Mouse (Mus musculus) limb, embryonic 12.5 days (tissue): ENCODE results near the gene Nrp2. TPM values are rescaled to one million over a fixed set of nuclear protein-coding genes. Genes with fewer than 3 reads are reported as not detected.

ENCODE experiments used
- ATAC-seq: fragments of 200-750 bp; cut with Nextera tagmentation; 2 replicates; pipeline ENCODE4 v1.8.0; 2017; ENCODE audit warnings: low read depth, moderate TSS enrichment; ENCODE audit not compliant: insufficient number of reproducible peaks, insufficient read depth, low FRiP score, low TSS enrichment
- H3K27ac ChIP-seq: fragments of 300-500 bp; sonication (generic); 2 replicates; pipeline ENCODE4 v1.5.1; 2016; ENCODE audit warnings: mild to moderate bottlenecking, moderate library complexity
- H3K27me3 ChIP-seq: fragments of 300-500 bp; sonication (generic); 2 replicates; pipeline ENCODE4 v1.6.1; 2016; ENCODE audit warnings: mild to moderate bottlenecking, moderate library complexity
- H3K36me3 ChIP-seq: fragments of 300-500 bp; sonication (generic); 2 replicates; pipeline ENCODE4 v1.6.1; 2016; ENCODE audit warnings: mild to moderate bottlenecking, moderate library complexity
- H3K4me1 ChIP-seq: fragments of 300-500 bp; sonication (generic); replicated peaks from 2 replicates; pipeline ENCODE4 v1.6.1; 2016
- H3K4me2 ChIP-seq: fragments of 300-500 bp; sonication (generic); 2 replicates; pipeline ENCODE4 v1.6.1; 2016; ENCODE audit warnings: mild to moderate bottlenecking, moderate library complexity
- H3K4me3 ChIP-seq: fragments of 300-500 bp; sonication (generic); replicated peaks from 2 replicates; pipeline ENCODE4 v1.5.1; 2016; ENCODE audit warnings: mild to moderate bottlenecking
- H3K9ac ChIP-seq: fragments of 300-500 bp; sonication (generic); replicated peaks from 2 replicates; pipeline ENCODE4 v1.6.1; 2016; ENCODE audit warnings: mild to moderate bottlenecking, moderate library complexity
- H3K9me3 ChIP-seq: fragments of 300-500 bp; sonication (generic); 2 replicates; pipeline ENCODE4 v1.6.1; 2016; ENCODE audit warnings: mild to moderate bottlenecking, moderate library complexity
- WGBS: fragments of 180-500 bp; shearing (Covaris S2); methylation state at CpG from one replicate; pipeline ENCODE4 v1.1.7; 2016; 5-methylcytosine and 5-hydroxymethylcytosine counted together
- polyA plus RNA-seq: library from polyadenylated mRNA; unstranded; fragments of >200 nt; fragmentation: Nextera tagmentation; extraction: Ambion mirVana; gene quantifications from 2 replicates; pipeline ENCODE4 v1.2.1, GENCODE M21; 2016

The Nrp2 gene
- polyA plus RNA-seq, 1 experiment from 2014 or later = 70.7 TPM

DNA sequence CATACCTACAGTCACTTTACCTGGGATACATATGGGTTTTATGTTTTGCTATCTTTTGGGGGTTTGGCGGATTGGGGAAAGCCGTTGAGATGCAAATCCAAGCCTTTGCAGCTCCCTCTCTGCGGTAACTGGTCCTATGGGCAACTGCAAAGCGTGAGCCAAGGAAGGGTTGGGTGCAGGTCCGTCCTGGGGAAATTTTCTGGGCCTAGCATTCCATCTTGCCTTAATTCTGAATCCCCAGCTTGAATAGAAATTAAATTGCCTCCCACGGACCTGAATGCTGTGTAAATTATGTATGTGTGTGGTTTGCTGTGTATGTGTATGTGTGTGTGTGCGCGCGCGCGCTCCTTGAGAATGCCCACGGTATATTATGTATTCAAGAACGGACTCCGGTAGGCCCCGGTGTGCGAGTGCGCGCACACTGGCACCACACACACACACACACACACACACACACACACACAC lies 2.5 kb downstream of the Nrp2 start:
- H3K9me3 ChIP-seq = no peaks in the 10 kb centered on the region
- no peak for ATAC-seq
- peak overlapping the region; percentile 89 for H3K9ac ChIP-seq
- WGBS = under 1% methylated on average over 14 of the region's 18 CpGs
- peaks cover 35% of the 10 kb centered on the region for H3K27me3 ChIP-seq
- H3K36me3 ChIP-seq = no peaks in the 10 kb centered on the region
- peak overlapping the region; percentile 90 for H3K4me2 ChIP-seq
- peaks cover 63% of the 10 kb centered on the region for H3K4me1 ChIP-seq
- H3K4me3 ChIP-seq = peak overlapping the region; percentile 72
- peak overlapping the region; percentile 90 for H3K27ac ChIP-seq

DNA sequence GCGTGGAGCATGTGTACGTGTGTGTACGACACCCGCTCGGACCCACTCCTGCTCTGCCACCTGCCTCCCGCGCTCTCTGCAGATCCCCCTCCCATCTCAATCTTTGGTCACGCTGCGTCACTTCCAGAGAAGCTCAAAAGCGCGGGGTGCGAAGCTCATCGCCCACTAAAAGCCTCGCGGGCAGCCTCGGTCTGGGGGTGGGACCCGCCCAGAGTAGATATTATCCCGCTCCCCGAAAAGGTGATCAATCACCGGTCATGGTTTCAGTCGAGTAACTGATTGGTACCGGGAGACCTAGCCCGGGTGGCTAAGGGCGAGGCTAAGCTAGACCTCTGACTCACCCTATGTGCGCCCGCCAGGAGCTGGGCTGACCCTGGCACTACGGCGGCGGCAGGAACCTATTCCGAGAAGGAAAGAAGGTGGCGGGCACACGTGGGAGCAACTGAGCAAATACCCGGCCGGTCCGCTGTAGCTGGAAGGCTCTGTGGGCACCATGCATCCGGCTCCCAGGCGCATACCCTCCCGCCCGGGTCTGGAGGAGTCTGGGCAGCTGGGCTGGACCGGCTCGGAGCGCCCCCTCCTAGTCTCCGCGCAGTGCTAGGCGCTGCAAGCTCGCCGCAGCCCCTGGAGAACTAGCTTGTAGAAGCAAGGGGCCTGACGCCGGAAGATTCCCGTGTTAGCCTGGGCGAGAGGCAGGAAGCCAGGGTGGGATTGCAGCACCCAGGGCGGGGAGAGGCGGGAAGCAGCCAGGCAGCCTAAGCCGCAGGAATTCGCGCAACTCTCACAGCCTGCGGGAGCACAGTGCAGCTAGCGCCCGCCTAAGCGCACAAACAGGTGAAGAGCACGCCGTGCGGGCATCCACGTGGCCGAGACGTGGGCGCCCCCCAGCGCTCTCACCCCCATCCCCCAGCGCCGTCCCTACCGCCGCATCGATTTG lies 3.3 kb downstream of the Nrp2 start:
- peak overlapping the region; percentile 89 for H3K9ac ChIP-seq
- H3K4me2 ChIP-seq = peak overlapping the region; percentile 90
- H3K36me3 ChIP-seq = no peaks in the 10 kb centered on the region
- peak overlapping the region; percentile 72 for H3K4me3 ChIP-seq
- peak; percentile 29; the same call in 1 of the 2 replicates for ATAC-seq
- H3K9me3 ChIP-seq = no peaks in the 10 kb centered on the region
- under 1% methylated on average over 73 of the region's 73 CpGs for WGBS
- peaks cover 35% of the 10 kb centered on the region for H3K27me3 ChIP-seq
- H3K27ac ChIP-seq = peak overlapping the region; percentile 90
- H3K4me1 ChIP-seq = peaks cover 59% of the 10 kb centered on the region

DNA sequence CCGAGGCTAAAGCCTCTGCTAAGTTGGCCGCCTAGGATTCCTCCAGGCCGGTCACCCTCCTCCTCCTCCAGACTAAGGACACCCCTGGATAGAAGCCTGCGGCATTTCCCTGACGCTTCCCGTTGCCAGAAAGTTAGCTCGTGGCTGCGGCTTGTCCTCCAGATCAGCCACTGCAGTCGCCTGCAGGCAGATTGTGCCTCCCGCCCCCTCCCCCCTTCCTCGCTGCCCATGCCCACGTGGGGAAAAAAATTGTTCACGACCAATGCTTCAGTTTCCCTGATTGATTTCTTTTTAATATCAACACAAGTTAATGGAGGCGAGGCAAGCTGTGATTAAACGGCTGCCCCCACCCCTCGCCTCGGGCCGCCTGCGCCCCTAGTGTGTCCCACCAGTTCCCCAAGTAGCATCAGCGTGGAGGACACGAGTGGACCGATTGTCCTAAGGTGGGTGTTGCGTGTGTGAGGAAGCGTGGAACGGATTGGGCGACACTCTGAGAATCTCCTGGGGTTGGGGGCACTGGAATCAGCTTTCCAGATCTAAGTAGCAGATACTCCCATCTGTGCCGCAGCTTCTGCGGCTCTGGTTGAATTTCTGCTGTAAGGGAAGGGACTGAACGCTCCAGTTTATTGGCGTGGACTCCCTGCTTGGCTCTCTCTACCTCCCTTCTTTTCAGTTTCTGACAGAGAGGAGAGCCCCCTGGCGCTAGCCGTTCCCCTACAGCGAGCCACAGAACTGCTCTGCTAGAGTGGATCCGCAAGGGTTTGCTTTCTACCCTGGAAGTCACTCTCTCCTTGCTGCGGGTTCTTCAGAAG lies 4.2 kb downstream of the Nrp2 start:
- Histone ChIP-seq H3K9ac (peak overlapping the region; percentile 89), H3K4me3 (peak overlapping the region; percentile 72), H3K4me2 (peak overlapping the region; percentile 90), H3K4me1 (peaks cover 60% of the 10 kb centered on the region), H3K27me3 (peaks cover 35% of the 10 kb centered on the region), H3K36me3 (no peaks in the 10 kb centered on the region), H3K27ac (peak overlapping the region; percentile 90), H3K9me3 (no peaks in the 10 kb centered on the region)
- WGBS = under 1% methylated on average over 35 of the region's 35 CpGs
- ATAC-seq = 0 out of 2 replicates have a peak, but pooled peaks have one; percentile 9

DNA sequence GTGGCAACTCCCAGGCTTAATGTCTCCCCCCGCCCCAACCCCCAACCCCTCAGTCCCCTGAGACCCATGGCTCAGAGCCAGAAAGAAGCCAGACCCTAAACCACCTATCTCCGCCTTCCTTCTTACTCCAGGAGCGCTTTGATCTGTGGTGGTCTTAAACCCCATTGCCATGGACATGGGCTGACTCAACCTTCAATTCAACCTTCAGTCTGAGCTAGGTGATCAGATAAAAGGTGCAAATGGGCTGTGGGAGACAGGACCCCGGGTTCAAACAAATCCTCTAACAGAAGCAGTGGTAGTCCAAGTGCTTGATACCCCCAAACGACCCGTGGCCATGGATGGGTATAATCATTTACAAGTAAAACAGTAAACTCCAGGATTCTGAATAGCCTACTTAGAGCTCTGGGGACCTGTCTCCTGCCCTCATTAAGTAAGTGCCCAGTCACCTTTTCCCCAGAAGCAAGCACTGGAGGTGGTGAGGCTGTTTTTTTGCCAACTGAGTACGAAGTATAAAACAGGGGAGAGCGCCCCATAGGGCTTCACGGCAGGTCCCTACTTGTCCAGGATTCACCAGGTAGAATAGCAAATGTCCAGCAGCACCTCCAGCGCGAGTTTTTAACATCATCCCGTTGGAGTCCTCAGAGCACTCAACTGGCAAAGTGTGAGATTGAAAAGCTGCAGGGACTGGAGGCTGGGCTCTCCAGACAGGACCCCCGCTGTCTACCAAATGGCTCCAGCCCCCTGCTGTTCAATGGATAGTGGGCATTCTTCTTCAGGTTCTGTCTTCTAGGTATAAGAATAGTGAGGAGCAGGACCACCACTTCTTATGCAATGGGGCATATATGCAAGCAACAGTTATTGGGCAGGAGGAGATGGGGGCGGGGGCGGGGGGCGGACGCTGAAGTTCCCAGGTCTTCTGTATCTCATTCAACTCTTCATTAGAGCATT lies 5.1 kb downstream of the Nrp2 start:
- H3K27ac ChIP-seq = peak overlapping the region; percentile 90
- no peak for ATAC-seq
- peaks cover 62% of the 10 kb centered on the region for H3K4me1 ChIP-seq
- H3K27me3 ChIP-seq = peaks cover 34% of the 10 kb centered on the region
- H3K4me2 ChIP-seq = peak overlapping the region; percentile 90
- 10% methylated on average over 17 of the region's 17 CpGs for WGBS
- H3K36me3 ChIP-seq = no peaks in the 10 kb centered on the region
- peak overlapping the region; percentile 72 for H3K4me3 ChIP-seq
- H3K9me3 ChIP-seq = no peaks in the 10 kb centered on the region
- peak overlapping the region; percentile 89 for H3K9ac ChIP-seq

DNA sequence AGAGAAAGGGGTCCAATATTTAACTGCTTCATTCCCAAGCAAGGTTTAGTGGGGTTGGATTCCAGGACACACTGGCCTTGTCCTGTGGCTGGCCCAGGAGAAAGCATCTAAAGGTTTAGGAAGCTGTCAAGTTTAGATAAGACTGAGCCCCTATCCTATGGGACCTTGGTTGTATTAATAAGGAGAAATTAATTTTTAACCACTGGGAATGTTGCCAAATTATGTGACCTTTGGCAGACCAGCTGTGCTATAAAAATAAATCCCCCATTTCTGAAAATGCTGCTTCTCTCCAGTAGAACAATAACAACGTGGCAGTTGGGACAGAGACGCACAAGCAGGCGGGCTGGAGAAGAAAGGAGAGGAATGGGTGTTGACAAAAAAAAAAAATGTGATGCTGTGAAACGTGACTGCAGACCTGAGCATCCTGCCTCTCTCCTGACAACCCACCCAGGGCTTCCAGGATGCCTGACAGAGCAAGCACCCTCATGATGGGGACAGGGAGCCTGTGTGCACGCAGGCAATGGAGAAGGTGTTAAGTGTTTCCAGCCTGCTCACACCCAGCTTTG lies 6.8 kb downstream of the Nrp2 start:
- 32% methylated on average over 5 of the region's 5 CpGs for WGBS
- Histone ChIP-seq H3K4me3 (no peak overlapping the region; the same call in 1 of the 2 replicates), H3K4me2 (peak overlapping the region; percentile 90), H3K4me1 (peaks cover 65% of the 10 kb centered on the region), H3K9me3 (no peaks in the 10 kb centered on the region), H3K27ac (no peak overlapping the region), H3K9ac (no peak overlapping the region), H3K27me3 (peaks cover 29% of the 10 kb centered on the region), H3K36me3 (no peaks in the 10 kb centered on the region)
- ATAC-seq = no peak

DNA sequence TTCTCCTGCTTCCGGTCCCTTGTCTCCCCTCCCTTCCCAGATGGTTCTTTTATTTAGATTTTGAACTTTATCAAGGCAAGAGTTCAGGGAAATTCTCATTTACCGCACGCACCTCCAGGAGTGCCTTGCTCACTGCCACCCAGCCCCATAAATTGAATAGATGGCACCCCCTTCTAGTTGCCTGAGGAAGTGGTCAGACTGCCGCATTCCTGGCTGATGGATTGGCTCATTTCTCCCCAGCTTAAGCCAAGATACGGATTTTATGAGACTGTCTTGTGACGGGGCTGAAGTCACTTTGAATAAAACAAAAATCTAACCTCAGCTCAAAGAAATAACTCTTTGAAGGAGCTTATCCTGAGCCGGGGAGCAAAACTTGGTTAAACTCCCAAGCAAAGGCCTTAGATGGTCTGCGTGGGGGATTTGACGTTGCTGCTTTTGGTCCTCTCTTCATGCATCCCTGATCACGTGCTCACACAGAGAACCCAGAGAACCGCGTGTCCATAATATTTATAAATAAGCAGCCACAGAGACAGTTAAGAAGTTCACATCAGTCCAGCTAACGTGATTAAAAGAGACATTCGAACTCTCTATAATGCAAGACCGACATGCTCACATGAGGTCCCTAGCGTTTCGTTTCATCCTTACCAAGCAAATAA lies 10.1 kb downstream of the Nrp2 start:
- Histone ChIP-seq H3K9me3 (no peaks in the 10 kb centered on the region), H3K27me3 (peaks cover 10% of the 10 kb centered on the region), H3K27ac (no peak overlapping the region), H3K9ac (no peak overlapping the region), H3K36me3 (no peaks in the 10 kb centered on the region), H3K4me3 (no peak overlapping the region), H3K4me1 (peaks cover 67% of the 10 kb centered on the region), H3K4me2 (no peak overlapping the region)
- 68% methylated on average over 17 of the region's 17 CpGs for WGBS
- no peak for ATAC-seq

DNA sequence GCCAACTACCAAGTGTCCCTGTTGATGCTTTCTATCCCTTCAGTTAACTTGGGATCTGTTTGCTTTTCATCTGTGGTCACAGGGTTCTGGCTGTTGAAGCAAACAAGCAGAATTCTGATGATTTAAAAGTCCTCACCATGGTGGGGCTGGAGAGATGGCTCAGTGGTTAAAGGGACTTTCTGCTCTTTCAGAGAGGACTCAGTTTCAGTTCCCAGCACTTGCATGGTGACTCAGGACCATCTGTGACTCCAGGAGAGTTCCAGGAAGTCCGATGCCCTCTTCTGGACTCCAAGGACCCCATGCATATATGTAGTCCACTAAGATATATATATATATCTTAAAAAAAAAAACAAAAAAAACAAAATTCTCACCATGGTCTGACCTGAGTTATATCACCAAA lies 11.9 kb downstream of the Nrp2 start:
- Histone ChIP-seq H3K36me3 (peaks cover 17% of the 10 kb centered on the region), H3K27me3 (no peaks in the 10 kb centered on the region), H3K4me2 (no peak overlapping the region), H3K4me1 (peaks cover 63% of the 10 kb centered on the region), H3K27ac (no peak overlapping the region), H3K4me3 (no peak overlapping the region), H3K9me3 (no peaks in the 10 kb centered on the region), H3K9ac (no peak overlapping the region)
- no peak for ATAC-seq
- 90% methylated on average over 1 of the region's 1 CpGs for WGBS

DNA sequence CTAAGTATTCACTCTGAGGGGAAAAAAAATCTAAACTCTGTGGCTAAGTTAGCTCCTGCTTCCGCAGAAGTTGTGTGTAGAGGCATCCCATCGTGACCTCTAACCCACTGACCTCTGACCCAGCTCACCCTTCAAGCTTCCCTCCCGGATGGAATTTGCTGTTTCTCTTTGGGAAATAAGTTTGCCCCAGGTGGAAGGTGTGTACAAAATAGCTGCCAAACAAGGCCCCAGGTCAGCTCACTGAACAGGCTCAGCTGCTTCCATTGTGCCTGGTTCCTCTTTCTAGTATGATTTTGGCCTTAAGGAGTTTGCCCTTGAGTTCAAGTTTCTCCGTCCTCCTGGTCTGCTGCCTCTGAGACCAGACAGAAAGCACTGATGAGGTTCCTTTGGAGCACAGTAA lies 12.6 kb downstream of the Nrp2 start:
- H3K9ac ChIP-seq = no peak overlapping the region
- peaks cover 60% of the 10 kb centered on the region for H3K4me1 ChIP-seq
- H3K36me3 ChIP-seq = peaks cover 24% of the 10 kb centered on the region
- no peak overlapping the region for H3K4me3 ChIP-seq
- H3K4me2 ChIP-seq = peak overlapping the region; percentile 37; the same call in 1 of the 2 replicates
- H3K9me3 ChIP-seq = no peaks in the 10 kb centered on the region
- WGBS = 50% methylated on average over 4 of the region's 4 CpGs
- ATAC-seq = no peak
- no peaks in the 10 kb centered on the region for H3K27me3 ChIP-seq
- H3K27ac ChIP-seq = no peak overlapping the region

DNA sequence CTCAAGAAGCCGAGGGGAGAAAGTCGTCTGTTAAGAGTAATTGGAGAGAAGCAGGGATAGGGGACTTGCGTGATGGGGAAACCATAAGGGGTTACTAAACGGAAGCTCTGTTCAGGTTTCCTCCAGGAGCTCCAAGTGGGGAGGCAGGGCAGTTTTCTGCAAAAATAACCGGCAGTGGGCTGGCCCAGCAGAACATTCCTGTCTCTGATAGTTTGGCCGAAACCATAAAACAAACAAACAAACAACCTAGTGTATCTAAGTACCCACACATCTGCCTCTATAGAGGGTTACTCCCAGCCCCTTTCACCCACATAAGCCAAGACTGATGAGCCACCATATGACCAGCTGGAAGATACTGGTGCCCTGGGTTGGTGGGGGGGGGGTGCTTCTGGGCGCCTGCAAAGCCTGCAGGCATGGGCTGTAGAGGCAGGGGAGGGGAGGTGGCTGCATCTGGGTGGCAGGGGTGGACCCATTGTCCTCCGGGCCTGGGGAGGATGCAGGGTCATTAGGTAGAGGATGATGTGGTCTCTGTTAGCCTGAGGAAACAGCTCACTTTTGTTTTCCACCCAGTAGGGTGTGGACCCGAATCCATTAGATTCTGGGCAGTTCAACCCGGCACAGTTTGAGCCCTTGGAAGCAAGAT lies 13.9 kb downstream of the Nrp2 start:
- H3K27me3 ChIP-seq = no peaks in the 10 kb centered on the region
- H3K27ac ChIP-seq = peak overlapping the region; percentile 12; the same call in 1 of the 2 replicates
- ATAC-seq = no peak
- no peaks in the 10 kb centered on the region for H3K9me3 ChIP-seq
- H3K4me3 ChIP-seq = no peak overlapping the region
- peaks cover 35% of the 10 kb centered on the region for H3K36me3 ChIP-seq
- peak overlapping the region; percentile 37 for H3K4me2 ChIP-seq
- peak overlapping the region; percentile 37; the same call in 1 of the 2 replicates for H3K9ac ChIP-seq
- H3K4me1 ChIP-seq = peaks cover 63% of the 10 kb centered on the region
- WGBS = 22% methylated on average over 10 of the region's 10 CpGs
